Mouse (Mus musculus) megakaryocyte, embryonic 14.5 days (primary cell): ENCODE data around the gene Ripor1.

Experiments used
- FLI1 ChIP-seq: IDR thresholded peaks from 2 replicates; pipeline ENCODE4 v1.6.1; 2012; ENCODE audit warnings: low read length, inconsistent platforms, mixed read lengths
- GATA1 ChIP-seq: IDR thresholded peaks from 3 replicates; pipeline ENCODE4 v1.6.1; 2012; ENCODE audit warnings: mixed read lengths, low read length, inconsistent platforms, borderline replicate concordance

DNA sequence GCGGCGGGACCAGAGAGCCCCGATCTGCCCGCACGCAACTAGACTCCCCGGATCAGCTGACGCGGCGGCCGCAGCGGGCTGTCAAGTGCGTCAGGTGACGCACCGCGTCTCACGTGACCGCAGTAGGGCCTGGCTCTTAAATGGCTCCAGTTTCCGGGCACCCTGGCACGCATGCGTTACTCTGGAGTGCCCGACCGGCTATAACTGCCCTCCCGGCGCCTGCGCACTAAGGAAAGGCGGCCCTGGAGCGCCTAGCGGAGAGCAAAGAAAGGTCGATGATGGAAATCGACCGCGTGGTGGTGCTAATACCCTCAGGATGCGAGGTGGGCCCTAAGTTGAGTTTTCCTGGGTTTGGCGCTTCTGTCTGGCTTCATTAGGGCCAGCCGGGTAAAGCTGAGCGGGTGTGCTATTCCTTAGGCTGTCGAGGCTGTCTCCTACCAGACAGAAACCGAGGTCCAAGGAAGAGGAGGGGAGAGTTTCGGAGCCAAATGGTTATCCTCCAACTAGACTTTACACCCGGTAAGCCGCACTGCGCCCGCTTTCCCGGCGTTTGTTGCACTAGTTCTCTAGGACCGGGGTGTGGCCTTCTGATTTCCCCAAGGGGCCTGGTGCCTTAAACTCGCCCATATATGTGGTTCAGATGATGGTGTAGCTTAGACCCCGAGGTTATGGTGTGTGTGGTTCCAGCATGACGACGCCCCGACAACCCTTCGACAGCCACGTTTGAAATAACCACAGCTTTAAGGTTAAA, 38.9 kb upstream of the Ripor1 start, which contains the start of gene Atp6v0d1:
- TF ChIP-seq GATA1 (no peak), FLI1 (no peak)
